Mouse (Mus musculus) gastrocnemius, postnatal 25 days (tissue): ENCODE measurements around the gene Pgpep1l. TPM values are rescaled to one million over a fixed set of nuclear protein-coding genes. Genes with fewer than 3 reads are reported as not detected.
"Not testable (repeated sequence)": the region's sequence is repeated elsewhere in the genome, so short reads cannot be mapped to it uniquely, and the experiment has no call there.

ENCODE experiments used
- DNase-seq: peaks from one replicate; pipeline ENCODE4 v3.0.0; 2022
- long read RNA-seq, 2 experiments: library from polyadenylated mRNA; stranded (forward); transcript quantifications; one replicate each; pipeline ENCODE4 v2.0.0; 2021
- total RNA-seq, 2 experiments: library from RNA; stranded (reverse); gene quantifications; 1 replicate in 1 of 2; 2 replicates in 1 of 2; pipeline ENCODE4 v1.2.3; 2021

The Pgpep1l gene
- 1 to 10 TPM; 4.4 to 5.0 TPM for total RNA-seq
- long read RNA-seq, experiment 1, partial matches to known transcripts = 0 of 1 reads
- long read RNA-seq, experiment 1, other reads (novel, unspliced or antisense) = 1 of 1 reads
- long read RNA-seq, experiment 2, partial matches to known transcripts = 0 of 4 reads
- long read RNA-seq, experiment 2, other reads (novel, unspliced or antisense) = 3 of 4 reads

- DNase-seq = peak; percentile 60
Observed at GRCm38 (mm10) chr7:68264028-68264453, at the start of gene Pgpep1l. TSS of gene Pgpep1l (minus strand) at chr7:68264233.

GRCm38 (mm10) chr7:68313038-68313782 is 49.2 kb upstream of the Pgpep1l start:
- no peak for DNase-seq

GRCm38 (mm10) chr7:68312395-68312794 is 48.4 kb upstream of the Pgpep1l start:
- no peak for DNase-seq

DNA sequence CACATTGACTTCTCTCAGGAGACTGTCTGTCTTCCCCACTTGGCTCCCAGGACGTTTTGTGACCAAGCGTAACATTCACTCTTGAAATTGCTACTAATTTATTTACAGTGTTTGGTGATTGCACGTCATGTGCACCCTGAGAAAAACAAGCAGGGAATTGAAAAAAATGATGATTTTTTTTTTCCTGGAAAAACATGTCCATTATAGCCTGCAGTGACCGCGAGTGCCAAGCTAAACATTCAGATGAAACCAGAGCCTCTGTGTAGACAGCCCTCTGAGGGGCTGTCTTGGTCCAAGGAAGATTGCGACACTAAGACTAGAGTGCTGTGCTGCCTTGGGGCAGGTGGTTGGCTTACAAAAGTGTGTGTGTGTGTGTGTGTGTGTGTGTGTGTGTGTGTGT is 47.4 kb upstream of the Pgpep1l start:
- peak; percentile 37 for DNase-seq

DNA sequence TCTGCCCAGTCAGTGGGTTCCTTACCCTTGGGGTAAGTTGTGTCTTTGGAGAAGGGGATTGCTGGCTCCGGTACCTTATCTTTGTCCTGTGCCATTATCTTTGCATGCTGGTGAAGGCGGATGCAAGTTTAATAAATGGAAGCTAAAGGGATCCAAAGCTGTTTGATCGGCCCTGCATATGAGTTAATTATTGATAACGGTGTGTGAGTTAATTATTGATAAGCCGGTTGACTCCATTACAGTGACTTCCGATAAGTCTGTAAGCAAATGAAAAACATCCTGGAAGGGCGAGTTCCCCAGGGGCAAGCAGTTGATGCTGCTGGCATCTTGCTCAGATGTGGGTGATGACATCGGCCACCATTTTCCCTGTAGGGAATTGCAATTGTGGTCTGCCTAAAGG is 42.7 kb upstream of the Pgpep1l start:
- no peak for DNase-seq

DNA sequence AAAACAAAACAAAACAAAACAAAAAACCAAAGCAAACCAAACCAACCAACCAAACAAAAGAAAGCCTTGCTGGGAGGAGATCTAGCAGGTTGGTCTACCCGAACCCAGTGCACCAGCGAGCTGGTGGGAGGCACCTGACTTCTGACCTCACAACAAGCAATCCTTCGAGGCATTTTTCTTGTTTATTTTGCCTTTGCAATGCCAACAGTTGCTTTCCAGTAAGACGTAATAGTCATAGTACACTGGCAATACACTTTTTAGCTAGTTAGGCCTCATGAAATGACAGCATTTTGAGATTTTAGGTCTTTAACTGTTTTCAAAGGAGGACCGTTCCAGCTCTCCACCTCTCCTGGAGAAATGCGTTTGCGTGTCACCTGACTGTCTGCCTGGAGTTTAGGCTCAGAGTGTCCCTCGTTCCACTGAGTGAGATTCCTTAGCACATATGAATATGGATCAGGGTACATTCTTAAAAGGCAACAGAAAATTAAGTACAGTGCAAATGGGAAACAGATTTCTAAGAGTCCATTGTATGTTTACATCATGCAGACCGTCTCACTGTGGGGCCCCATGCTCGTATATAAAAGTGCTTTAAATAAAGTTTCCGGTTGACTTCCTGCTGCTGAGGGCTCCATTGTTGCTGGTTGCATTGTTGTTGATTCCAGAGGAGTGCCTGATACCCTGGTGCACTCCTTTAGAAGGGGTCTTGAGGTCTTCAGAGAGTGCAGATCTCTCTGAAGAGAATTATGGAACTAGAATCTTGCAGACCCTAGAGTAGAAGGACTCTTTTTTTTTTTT is 41.9 kb upstream of the Pgpep1l start:
- no peak for DNase-seq

DNA sequence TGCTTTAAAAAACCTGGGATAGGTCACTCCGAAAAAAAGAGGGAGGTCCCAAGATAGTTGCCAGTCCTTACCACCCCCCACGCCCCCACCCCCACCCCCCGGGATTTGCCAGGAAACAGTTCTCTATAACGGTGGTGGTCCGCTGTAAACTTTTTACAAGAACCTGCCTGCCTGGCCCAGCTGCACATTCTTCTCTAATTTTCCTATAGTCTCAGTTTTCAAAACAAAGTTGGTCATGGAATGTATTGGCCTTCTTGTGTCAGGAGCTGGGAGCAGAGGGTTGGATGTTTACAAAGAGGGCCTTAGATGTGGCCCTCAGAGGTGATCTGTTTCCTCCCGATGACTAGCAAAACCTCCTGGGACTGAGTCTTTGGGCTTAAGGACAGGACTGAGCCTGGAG is 39.7 kb upstream of the Pgpep1l start:
- no peak for DNase-seq

GRCm38 (mm10) chr7:68302586-68303433 is 38.8 kb upstream of the Pgpep1l start:
- DNase-seq = peak; percentile 54

DNA sequence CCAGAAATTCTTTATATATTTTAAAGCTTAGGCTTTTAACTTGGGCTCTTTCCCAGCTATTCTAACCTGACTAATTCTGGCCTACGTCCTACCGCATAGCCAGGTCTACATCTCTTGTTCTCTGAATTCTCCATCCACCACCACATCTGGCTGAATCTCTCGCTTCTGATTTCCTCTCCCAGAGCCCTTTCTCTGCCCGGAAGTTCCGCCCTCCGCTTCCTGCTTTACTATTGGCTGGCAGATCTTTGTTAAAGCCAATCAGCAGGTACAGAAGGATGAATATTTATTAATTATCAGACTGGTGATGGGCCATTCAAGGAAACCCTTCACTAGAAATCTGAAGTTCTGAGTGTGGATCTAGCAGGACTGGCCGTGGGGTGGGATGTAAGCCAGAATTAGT is 37.1 kb upstream of the Pgpep1l start:
- DNase-seq = no peak

DNA sequence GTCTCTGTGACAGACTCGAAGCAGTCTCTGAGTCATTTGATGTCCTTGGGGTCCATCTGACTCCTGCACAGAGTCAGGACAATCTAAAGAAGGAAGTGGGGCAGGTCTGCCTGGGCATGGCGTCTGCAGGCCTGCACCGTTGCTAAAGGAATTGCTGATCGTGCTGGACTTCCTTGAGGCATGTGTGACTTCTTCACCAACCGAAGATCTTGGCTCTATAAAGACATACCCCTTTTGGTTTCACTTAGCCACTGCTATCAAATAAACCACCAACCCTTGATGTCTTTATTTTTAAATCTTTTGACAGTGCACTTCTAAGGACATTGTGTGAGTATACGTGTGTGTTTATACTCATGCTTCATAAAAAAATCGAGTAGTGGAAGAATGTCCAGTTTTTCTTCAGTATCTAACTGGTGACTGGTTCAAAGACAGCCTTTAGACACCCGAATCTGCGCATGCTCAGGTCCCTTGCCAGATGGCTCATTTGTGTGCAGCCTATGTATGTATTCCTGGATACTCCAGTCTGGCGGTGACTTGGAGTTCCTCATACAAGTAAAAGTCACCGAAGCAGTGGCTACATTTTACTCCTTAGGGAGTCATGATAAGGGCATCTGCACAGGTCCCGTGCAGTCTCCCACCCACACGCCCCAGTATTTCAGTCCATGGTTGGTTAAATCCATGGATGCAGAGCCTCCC is 34.5 kb upstream of the Pgpep1l start:
- no peak for DNase-seq

DNA sequence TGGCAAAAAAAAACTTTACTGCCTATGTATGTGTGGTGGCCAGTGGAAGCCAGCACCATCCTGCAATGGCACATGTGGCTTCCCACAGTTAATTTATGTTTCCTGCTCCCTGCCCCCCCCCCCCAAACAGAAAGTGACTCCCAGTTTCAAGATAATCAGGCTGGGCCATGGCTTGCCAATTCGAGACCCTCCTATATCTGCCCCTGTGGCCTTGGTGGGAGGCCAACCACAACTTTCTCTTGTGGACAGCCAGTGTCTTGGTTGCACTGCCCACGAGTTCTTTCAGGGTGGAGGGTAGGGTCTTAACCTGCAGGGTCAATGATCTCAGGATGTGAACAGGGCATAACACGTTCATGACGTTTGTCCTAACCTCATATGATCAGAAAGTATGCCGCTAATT is 32.5 kb upstream of the Pgpep1l start:
- no peak for DNase-seq

GRCm38 (mm10) chr7:68293997-68294789 is 30.2 kb upstream of the Pgpep1l start:
- no peak for DNase-seq

DNA sequence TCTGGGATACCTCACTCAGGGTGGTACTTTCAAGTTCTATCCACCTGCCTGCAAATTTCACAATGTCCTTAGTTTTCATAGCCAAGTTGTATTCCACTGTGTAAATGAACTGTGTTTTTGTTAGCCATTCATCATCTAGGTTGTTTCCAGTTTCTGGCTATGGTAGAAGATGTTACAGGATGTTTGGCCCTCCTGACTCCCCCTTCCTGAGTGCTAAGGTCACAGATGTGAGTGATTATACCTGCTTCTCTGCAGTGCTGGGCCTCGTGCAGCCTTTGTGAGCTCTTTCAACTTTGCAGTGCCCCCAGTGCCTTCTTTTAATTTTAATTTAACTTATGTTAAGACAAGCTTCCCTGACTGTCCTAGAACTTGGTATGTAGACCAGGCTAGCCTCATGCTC is 27.6 kb upstream of the Pgpep1l start:
- no peak for DNase-seq

GRCm38 (mm10) chr7:68289081-68289480 is 25.0 kb upstream of the Pgpep1l start:
- no peak for DNase-seq

GRCm38 (mm10) chr7:68288000-68288399 is 24.0 kb upstream of the Pgpep1l start:
- DNase-seq = not testable (repeated sequence)

GRCm38 (mm10) chr7:68287582-68287981 is 23.5 kb upstream of the Pgpep1l start:
- no peak for DNase-seq

GRCm38 (mm10) chr7:68286526-68287481 is 22.8 kb upstream of the Pgpep1l start:
- DNase-seq = no peak

GRCm38 (mm10) chr7:68285851-68286298 is 21.8 kb upstream of the Pgpep1l start:
- no peak for DNase-seq

- no peak for DNase-seq
Observed at GRCm38 (mm10) chr7:68283776-68284175, 19.7 kb upstream of the Pgpep1l start.
